Mouse (Mus musculus): ENCODE results near the gene Sh3kbp1. TPM values are rescaled to one million over a fixed set of nuclear protein-coding genes. Genes with fewer than 3 reads are reported as not detected.
"Not testable (repeated sequence)": the region's sequence is repeated elsewhere in the genome, so short reads cannot be mapped to it uniquely, and the experiment has no call there.

The Sh3kbp1 gene
- total RNA-seq (2021): 100 to 1,000 TPM; 279 to 282 TPM

DNA sequence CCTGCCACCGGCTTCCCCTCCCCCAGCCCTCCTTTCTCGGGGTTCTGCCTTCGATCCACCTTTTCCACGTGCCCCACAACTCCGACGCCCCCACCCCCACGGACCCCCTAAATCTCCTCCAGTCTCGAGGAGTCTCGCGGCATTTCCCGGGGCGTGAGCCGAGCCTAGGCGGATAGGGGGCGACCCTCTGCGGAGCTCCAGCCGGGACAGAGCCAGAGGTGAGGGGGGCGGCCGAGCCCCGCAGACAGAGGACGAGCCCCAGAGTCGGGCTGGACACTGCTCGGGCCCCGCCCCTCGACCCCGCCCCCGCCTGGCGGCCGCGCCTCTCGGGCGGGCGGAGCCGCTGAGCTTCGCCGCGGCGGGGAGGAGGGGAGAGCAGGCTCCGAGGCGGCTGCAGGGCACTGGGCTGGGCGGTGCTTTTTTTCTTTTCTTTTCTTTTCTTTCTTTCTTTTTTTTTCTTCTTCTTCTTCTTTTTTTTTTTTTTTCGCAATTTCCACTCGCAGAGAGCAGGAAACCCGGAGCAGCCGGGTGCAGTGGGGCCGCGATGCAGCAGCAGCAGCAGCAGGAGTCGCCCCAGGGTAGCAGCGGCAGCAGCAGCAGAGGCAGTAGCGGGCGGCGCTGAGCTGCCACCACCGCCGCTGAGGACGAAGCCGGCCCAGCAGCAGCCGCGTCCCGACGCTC is at the start of gene Sh3kbp1:
Gene Sh3kbp1 (plus strand): TSS at position 366 of the 681 bp plus-strand sequence.
- peak; percentile 78 for DNase-seq

DNA sequence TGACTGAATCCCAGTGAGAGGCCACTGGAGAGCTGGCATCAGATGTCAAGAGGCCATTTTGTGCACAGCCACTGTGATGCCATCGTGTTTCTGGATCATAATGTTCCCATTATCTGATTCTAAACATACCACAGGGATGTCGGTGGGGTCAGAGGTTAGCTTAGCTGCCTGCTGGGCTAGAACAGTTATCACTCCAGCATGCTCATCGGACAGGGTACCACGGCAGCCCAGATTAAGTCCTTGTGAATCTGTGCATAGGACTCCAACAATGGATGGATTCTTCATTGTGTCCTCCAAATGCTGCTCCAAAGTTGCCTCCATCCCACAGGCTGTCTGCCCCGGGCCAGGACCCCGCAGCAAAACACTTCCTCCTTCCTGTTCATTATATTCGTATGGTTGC is 42.3 kb upstream of the Sh3kbp1 start:
- not testable (repeated sequence) for DNase-seq

DNA sequence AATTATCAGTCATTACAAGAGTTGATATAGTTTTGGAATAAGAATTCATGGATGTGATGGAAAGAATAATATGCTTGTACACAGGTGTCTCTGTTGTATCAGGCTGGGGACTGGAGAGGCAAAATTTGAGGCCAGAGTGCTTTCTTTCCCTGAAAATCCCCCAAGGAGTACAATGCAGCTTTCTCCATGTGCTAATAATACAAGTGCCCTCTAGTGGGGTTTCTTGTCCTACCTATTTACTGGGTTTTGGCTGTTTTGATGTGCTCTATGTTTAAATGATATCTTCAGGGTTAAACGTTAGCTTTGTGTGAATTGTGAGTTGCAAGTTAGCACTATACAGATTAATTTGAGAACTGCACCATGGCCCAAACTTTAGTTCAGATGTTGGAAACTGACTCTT is 35.4 kb upstream of the Sh3kbp1 start:
- no peak for DNase-seq

DNA sequence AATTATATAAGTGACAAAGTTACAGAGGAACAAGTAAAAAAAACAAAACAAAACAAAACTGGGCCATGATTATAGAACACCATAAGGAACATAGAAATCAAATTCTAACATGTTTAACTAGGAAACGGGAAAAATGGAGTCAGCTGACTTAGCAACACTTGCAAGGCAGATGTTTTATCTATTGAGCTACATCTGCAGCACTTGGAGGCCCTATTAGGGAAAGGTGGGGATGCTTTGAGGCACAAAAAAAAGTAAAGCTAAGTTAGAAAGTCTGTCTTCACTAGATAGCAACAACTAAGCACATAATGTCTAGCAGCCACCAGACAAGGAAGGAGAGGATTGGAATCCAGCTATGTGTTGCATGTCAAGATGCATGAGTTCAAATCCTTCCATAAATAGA is 29.6 kb upstream of the Sh3kbp1 start:
- DNase-seq: no peak

DNA sequence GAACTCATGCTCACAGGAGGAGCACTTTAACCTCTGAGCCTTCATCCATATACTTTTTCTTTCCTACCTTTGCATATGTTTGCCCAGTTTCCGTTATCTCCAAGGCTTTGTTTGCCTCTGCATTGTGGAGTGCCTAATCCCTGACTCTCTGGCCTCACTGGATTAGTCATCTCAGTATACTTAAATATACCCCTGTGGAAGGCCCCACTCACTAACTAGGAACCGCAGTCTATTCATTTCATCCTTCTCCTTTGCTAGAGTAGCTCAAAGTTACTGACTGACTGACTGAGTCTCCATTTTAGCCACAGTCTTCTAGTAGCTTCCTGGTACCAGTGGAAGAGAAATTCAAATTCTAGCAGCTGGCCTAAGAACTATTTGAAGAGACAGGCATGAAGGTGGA is 22.2 kb upstream of the Sh3kbp1 start:
- no peak for DNase-seq

DNA sequence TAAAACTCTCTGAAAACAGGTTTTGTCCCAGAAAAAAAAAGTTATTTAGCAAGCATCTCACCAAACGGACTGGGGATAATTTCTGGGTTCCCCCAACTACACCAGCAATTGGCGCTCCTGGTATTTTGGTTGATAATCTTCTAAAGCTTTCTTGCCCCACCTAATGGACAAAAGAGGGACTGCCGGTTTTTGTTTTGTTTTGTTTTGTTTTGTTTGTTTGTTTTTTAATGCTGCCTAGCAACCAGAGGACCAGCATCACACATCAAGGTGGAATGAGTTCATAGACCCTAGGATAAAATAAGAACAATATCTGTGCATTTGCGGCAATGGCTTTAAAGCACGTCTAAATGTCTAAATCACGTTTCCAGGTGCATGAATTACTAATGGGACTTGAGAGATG is 20.1 kb upstream of the Sh3kbp1 start:
- DNase-seq: peak; percentile 28

DNA sequence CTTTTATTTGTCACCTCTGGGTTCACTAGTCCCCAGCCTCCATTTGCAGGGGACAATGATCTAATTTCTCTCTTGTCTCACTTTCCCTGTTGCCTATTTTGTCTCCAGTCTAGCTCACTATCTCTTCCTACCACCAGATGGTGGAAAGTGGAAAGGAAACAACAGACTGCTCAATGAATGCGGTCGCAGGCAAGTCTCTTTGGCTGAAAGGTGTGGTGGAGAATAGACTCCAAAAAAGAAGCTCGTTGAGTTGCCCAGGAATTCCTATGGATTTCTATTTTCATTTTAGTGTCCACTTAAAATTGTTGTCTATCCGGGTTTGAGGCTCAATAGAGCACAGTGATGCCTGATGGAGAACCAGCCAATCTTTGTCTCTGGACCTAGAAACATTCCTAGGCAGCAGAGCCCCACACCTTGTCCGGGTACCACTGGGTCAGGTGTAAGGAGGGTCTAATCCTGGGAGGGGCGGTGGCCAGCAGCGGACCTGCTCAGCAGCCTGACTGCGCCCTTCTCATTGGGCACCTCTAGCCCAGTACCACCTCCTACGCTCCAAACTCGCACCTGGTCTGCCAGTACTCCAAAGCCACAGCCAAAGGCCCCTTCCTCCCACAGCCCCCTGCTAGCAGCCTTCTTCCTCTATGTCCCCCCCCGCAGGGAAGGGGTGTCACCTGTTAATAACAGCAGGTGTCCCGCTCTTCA is 715 bp upstream of the Sh3kbp1 start:
- DNase-seq: peak; percentile 18

DNA sequence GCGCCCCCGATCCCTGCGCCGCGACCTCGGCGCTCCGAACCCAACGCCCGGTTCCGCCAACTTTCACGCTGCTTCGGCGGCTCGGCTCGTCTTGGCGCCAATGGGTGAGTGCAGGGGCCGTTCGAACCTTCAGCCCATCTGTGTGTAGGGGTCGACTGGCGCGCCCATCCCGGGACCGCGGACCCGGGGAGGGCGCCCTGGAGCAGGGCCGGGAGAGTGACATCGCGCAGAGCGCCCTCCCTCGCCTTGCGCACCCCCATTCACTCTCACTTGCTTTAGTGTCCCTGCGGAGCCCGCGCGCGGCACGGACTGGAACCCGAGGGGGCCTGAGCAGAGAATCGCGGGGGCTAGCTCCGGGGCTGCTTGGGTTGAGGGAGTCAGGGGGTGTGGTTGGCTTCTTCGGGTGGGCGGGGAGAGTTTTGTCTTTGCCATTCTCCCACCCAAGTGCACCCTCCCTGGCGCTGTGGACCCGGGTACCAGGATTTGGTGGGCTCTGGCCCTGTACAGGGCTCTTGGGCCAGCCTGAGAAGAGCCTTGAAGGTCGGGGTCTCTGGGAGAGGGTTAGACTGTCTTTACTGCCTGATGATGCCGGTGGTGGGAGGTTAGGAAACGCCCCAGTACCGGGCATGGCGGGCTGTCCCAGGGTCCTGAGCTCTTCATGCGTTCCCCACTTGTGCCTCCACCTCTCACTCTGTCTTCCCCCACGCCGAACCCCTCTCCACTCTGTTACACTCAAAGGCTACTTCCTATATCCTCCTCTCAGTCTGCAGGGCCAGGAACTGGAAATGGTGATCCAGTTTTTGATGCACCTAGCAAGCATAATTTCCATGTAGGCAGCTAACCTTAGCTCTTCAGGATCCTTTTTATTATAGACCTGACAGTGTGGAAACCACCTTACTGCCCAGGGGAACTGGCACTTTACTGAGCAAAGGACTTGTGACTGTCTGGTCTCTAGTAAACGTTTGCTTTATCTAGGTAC is 805 bp downstream of the Sh3kbp1 start:
- DNase-seq: peak; percentile 40

DNA sequence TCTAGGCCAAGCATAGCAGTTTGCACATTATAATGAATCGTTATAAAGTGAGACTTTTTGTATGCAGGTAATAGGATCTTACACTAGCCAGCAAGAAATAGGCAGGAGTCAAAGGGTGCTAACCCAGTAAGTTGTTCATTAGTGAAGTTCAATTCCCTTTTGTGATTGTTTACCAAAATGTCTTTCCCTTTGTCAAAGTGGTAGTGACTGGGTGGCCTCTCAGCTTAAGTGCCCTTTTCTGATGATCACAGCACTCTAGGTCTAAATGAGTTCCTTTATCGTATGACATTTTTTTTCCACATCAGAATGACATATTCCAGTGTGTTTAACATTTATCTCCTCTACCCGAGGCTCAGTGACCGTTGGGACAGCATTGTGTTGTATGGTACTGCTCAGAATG is 1.6 kb downstream of the Sh3kbp1 start:
- DNase-seq: no peak

DNA sequence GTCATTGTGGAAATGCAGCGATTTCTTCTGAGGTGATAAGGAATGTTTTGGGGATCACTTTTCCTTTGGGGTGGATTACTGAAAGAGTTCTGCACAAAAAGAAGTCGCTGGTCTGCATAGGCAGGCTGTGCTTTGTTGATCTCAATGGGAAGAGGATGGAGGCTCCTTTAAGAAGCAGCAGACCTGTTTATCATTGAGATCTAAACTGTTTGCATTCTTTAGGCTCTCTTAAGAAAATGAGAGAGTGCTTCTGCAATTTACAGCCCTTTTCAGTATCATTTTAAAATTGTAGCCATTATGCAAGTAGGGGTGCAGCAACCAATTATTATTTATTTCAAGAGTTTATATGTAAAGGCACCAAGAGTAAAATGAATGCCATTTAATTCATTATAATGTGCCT is 2.1 kb downstream of the Sh3kbp1 start:
- DNase-seq: no peak

DNA sequence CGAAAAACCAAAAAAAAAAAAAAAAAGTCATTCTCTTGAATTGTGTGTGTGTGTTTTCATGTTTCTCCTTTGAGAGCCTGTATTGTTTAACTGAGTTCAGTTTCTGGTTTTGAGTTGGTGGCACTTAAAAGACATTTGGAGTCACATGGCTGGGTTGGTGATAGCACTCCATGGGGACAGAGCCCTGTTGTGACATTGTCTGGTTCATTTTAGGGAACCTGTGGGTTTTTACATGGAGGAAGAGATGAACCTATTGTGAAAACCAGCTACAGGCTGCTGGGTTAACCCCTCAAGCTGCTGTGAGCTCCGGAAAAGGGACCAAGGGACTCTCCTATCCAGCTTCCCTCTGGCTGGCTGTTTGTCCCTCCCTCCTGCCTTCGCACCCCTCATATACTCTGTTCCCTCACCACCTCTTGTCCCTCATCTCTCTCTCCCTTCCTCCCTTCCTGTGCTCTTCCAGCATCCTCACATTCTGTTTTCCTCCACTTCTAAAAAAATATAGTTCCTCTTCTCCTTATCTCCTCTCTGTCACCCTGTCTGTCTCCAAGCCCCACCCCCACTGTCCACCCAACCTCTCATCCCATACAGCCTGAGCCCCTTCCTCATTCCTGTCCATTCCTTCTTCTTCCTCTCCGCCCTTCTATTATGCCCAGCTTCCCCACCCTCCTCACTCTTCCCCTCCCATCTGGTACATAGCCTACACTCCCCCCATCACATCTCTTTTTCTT is 11.6 kb downstream of the Sh3kbp1 start:
- DNase-seq: no peak

DNA sequence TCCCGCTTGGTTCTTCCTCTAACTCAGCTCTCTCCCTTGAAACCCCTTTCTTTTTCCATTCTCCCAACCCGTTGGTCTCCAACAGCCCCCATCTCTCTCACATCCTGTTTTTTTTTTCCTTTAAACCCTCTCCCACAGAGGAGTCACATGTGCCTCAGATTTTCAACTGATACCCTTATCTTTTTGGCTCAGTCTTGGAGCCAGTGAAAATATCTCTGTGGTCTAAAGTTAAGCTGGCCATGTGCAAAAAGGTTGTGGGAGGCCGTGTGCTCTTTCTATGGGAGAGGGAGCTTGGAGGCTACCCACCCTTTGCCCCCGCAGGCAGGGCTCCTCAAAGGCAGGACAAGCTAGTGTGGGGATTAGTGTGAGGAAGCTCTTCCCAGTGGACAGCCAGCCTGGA is 12.9 kb downstream of the Sh3kbp1 start:
- no peak for DNase-seq

DNA sequence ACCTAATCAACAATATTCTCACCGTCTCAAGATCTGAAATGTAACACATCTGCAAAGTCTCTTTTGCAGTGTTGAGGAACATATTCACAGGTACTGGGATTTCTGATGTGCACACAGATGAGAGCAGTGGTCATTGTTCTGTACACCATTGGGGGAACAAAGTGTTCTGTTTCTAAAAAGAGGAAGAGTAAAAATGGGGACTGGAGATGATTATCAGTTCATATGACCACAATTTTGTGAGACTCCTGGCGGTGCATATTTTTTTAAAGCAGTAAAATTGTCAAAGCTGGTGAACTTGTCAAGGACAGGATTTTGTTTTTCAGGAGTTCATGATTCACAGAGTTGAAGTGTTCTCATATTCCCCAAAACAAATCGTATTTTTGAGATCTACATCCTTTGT is 18.2 kb downstream of the Sh3kbp1 start:
- no peak for DNase-seq

DNA sequence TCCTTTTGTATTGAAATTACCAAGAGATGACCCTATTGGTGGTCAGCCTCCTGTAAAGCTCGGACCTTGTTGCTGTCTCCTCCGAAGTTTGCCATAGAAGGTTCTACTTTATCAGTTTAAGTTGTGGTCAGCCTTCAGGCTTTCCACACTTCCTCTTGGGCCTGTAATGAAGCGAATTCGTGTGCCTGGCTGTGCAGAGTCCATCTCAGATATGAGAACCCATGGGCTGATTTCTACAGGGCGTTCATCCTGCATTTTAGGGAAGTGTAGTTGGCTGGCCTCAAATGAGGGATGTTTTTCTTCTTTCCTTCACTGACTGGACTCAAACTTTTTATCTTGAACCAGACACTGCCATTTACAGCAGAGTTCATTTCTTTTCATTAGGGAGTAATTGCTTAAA is 20.5 kb downstream of the Sh3kbp1 start:
- DNase-seq: no peak

DNA sequence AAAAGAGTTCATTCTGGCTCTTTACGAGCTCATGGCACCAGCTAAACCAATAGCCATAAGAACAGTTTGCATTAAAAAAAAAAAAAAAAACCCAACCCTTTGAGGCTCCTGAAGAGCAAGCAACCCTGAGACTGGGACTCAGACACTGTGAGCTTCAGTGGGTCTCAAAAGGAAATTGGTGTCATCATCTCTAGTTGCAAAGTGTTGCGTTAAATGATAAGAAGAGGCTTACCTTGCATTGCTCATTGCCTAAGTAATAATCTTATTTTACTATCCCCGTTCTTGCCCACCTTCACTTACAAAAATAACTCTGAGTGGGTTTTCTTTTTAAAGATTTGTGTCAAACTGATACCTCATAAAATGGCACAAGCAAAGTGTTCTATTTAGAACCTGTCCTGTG is 21.5 kb downstream of the Sh3kbp1 start:
- no peak for DNase-seq

DNA sequence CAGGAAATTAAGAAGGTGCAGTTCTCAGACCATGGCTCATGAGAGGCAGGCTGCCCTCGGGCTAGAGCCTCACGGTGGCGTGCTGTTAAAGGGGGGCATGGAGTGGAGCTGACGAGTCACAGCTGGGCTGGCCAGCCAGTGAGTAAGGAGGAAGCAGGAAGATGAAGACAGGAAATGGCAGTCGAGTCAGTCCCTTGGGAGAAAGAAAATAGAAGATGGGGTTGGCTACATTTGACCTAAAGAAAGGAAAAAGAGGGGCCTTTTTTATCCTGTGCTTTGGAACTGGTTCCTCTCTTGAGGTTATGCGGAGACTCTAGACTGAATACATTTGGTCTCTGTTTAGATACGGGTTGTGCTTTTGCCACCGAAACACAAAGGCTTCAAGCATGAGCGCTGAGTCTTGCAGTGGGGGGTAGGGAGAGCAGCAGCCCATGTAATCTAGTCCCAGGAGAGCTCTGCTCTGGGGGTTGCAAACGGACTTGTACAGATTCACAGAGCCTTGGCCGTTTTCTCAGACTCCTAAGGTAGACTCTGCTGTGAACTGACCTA is 23.1 kb downstream of the Sh3kbp1 start:
- DNase-seq: peak; percentile 17

DNA sequence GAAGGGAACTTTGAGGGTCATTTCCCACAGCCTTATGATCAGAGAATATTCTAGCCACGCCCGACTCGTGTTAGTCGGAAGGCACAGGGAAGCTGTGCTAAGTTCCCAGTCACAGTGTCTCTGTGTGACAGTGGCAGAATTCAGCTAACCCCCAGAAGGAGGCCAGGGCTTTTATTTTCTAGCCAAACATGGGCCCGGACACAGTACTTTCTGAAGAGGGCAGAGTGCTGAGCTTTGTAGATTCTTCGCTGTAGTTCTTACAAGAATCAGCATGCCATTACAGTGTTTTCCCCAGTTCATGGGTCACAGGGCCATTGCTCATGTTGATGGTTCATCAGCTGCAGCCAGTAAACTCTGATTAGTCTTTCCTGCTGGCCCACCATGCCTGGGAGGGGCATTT is 23.7 kb downstream of the Sh3kbp1 start:
- DNase-seq: no peak

DNA sequence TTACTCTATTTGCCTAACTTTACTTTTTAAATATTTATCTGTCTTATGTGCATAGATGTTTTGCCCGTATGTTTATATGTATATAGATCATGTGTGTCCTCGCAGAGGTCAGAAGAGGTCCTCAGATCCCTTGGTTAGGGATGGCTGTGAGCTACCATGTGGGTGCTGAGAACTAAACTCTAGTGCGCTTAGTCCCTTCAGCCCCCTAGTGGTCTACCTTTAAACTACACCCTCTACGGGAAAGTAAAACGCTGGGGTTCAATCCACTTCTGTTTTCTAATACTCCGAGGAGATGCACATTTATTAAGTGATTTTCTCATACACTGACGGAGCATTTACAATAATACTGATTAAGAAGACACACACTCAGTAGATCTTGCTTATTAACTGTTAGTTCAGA is 44.3 kb downstream of the Sh3kbp1 start:
- DNase-seq: no peak

DNA sequence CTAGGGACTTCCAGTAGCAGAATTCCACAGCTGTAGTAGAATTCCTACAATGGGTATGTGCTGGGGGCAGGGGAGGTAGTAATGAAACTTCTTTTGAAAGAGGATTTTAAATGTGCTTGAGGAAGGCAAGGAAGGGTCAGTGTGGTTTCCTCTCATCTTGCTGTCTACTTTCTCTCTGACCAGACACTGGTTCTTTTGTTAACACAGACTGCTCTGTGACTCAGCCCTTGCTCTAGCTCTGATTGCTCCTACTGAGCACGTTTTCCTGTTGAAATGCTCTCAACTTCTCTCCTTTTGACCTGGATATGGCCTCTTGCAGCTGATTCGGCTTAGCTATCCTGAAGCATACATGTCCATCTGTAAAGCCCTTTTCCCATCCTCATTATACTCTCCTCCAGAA is 45.4 kb downstream of the Sh3kbp1 start:
- no peak for DNase-seq

DNA sequence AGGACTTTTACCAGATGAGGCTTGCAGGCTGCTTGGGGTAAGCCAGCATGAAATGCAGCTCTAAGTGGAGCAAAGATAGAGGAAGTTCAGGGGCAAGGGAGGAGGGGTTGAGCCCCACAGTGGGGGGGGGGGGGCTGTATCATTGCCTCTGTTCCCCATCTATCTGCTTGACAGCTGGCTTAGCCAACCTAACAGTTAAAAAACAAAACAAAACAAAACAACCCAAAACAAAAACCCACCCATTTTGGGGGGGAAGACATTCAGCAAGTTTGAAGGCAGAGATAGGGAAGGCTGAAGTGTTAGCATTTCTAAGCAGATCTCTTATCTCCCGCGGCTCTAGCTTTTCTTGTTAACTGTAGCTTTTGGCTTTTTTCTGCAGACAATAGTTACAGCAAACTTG is 49.2 kb downstream of the Sh3kbp1 start:
- DNase-seq: no peak

DNA sequence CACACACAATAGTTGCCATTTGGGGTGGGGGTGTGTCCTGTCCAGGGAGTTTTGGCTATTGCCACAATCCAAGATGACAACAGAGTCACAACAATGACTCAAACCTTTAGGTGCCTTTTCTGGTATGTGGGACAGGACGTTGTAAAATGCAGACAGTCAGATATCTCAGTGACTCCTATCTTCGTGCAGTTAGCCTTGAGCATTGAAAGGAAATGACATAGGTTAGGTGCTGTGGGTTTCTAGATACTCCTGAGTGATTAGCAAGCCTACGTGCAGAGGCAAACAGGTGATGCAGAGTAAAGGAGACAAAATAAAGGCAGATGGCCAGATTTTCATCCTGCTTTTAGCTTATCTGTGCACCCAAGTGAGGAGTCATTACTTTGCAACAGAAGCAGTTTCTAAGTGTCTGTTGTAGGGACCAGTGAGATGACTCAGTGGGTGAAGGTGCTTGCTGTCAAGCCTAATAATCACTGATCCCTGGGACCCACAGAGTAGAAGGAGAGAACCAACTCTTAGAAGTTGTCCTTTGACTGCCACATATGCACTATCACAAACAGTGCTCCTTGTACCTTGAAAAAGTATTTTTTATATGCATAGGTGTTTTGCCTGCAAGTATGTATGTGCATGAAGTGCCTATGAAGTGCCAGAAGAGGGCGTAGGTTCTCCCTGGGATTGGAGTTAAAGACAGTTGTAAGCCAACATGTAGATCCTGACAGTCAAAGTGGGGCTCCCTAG is 50.7 kb downstream of the Sh3kbp1 start:
- DNase-seq: no peak
